In the genomic region with DNA sequence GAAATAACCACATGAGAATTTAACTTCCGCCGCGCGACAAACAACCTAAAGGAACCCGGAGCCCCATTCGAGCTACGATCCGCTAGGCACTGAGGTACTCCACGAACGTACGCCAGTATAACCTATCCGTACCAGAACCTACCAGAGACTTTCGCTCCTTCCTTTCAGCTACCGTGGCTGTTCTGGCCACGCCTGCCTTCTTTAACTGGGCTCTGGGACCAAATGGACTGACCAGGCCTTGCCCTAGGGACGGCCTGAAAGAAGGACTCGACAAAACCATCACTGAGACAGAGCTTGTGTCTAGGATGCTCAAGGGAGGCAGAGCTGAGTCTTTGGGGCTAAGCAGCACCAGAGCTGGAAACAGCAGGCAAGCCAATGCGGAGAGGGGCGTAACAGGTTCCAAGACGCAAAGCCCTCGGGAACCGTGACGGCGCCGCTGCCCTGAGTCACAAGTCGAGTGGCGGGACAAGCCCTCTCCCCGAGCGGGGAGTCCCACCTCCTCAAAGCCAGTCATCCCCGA, we compare ENCODE assay signal across 8 mouse cellular contexts. TPM values are rescaled to one million over a fixed set of nuclear protein-coding genes. Genes with fewer than 3 reads are reported as not detected.
A peak's percentile ranks its signal among the peaks of the same experiment; 100 is the strongest.
DNase-seq lines count a peak whose midpoint lies in the region; ATAC-seq and TF ChIP-seq lines count a peak whose summit lies in the region.

No protein-coding gene starts in this region.

- peak overlapping the region; percentile 75 for H3K4me2 ChIP-seq in kidney, embryonic 16.5 days (replicated peaks; ENCODE audit: low read depth, low read length)
- peak overlapping the region; percentile 90 for H3K4me2 ChIP-seq in limb, embryonic 13.5 days (replicated peaks)
- peak overlapping the region; percentile 86 for H3K4me2 ChIP-seq in neural tube, embryonic 12.5 days (replicated peaks)

- no peaks in the 10 kb centered on the region; the same call in 1 of the 2 replicates for H3K79me2 ChIP-seq in MEL (ENCODE audit: control insufficient read depth, insufficient read depth, low read length, poor library complexity)

- peak overlapping the region; percentile 74 for H3K9ac ChIP-seq in kidney, embryonic 16.5 days (replicated peaks; ENCODE audit: low read length)
- H3K9ac ChIP-seq in MEL (ENCODE audit: control insufficient read depth, low read depth, low read length, poor library complexity, severe bottlenecking) = peak overlapping the region; percentile 82
- H3K9ac ChIP-seq in limb, embryonic 13.5 days = peak overlapping the region; percentile 79
- peak overlapping the region; percentile 65 for H3K9ac ChIP-seq in neural tube, embryonic 12.5 days

- no peak for DNase-seq in kidney, adult 18-20 months
- DNase-seq in MEL (ENCODE audit: low read depth, low spot score) = peak; percentile 76
- DNase-seq in ovary, adult 18-20 months (ENCODE audit: low spot score) = no peak
- no peak for DNase-seq in urinary bladder, postnatal 4 days (ENCODE audit: low spot score in 2 of 2)

- WGBS in kidney, embryonic 16.5 days = under 1% methylated on average over 30 of the region's 30 CpGs
- WGBS in limb, embryonic 13.5 days = under 1% methylated on average over 30 of the region's 30 CpGs
- under 1% methylated on average over 30 of the region's 30 CpGs for WGBS in neural tube, embryonic 12.5 days

- H3K4me3 ChIP-seq in kidney, embryonic 16.5 days (ENCODE audit: low read length) = peak overlapping the region; percentile 74
- H3K4me3 ChIP-seq in MEL (ENCODE audit: control insufficient read depth in 1 of 2, insufficient read depth in 1 of 2, low read depth in 2 of 2, low read length in 2 of 2) = peak overlapping the region; percentile 58 to 94
- peak overlapping the region; percentile 67 for H3K4me3 ChIP-seq in erythroblast, embryonic 14.5 days (replicated peaks)
- H3K4me3 ChIP-seq in limb, embryonic 13.5 days = peak overlapping the region; percentile 69
- peak overlapping the region; percentile 66 for H3K4me3 ChIP-seq in neural tube, embryonic 12.5 days

- H3K27me3 ChIP-seq in kidney, embryonic 16.5 days (ENCODE audit: insufficient read depth, low read length) = 0 out of 2 replicates have a peak, but pooled peaks cover 10% of the 10 kb centered on the region
- H3K27me3 ChIP-seq in MEL (ENCODE audit: control insufficient read depth in 1 of 2, insufficient read depth in 2 of 2, low read length in 2 of 2) = no peaks in the 10 kb centered on the region
- H3K27me3 ChIP-seq in erythroblast, embryonic 14.5 days (ENCODE audit: control insufficient read depth) = peaks cover 43% of the 10 kb centered on the region
- peaks cover 13% of the 10 kb centered on the region for H3K27me3 ChIP-seq in limb, embryonic 13.5 days
- H3K27me3 ChIP-seq in neural tube, embryonic 12.5 days (replicated peaks) = peaks cover 35% of the 10 kb centered on the region

- peak; percentile 37; the same call in 1 of the 2 replicates for ATAC-seq in kidney, embryonic 16.5 days (ENCODE audit: low FRiP score, low TSS enrichment)
- peak; percentile 37; the same call in 1 of the 2 replicates for ATAC-seq in limb, embryonic 13.5 days (ENCODE audit: low FRiP score, low read depth)
- peak; percentile 41 for ATAC-seq in neural tube, embryonic 12.5 days (ENCODE audit: low FRiP score, low read depth)

- no peak for TF ChIP-seq RAD21 in MEL (IDR thresholded peaks at IDR 0.05; ENCODE audit: low read depth, low read length)

- 0 out of 4 replicates have a peak, but pooled peaks of 1 of the 2 experiments have one; percentile 10 for TF ChIP-seq POLR2A in MEL (IDR thresholded peaks at IDR 0.05; ENCODE audit: control insufficient read depth in 1 of 2, insufficient read depth in 1 of 2, low read depth in 1 of 2, low read length in 2 of 2, poor library complexity in 1 of 2)

- no peak for TF ChIP-seq EP300 in MEL (IDR thresholded peaks at IDR 0.05; ENCODE audit: low read depth in 1 of 2, low read length in 2 of 2)

- H3K36me3 ChIP-seq in kidney, embryonic 16.5 days (ENCODE audit: insufficient read depth, low read length) = no peaks in the 10 kb centered on the region
- H3K36me3 ChIP-seq in MEL (ENCODE audit: control insufficient read depth in 1 of 2, insufficient read depth in 2 of 2, low read length in 2 of 2) = no peaks in the 10 kb centered on the region; a peak in 2 of 4 replicates
- no peaks in the 10 kb centered on the region for H3K36me3 ChIP-seq in erythroblast, embryonic 14.5 days (ENCODE audit: control insufficient read depth)
- no peaks in the 10 kb centered on the region for H3K36me3 ChIP-seq in limb, embryonic 13.5 days
- no peaks in the 10 kb centered on the region for H3K36me3 ChIP-seq in neural tube, embryonic 12.5 days

- no peaks in the 10 kb centered on the region for H3K9me3 ChIP-seq in kidney, embryonic 16.5 days (ENCODE audit: low read length)
- H3K9me3 ChIP-seq in MEL (replicated peaks; ENCODE audit: insufficient read depth, low read length) = no peaks in the 10 kb centered on the region
- no peaks in the 10 kb centered on the region for H3K9me3 ChIP-seq in erythroblast, embryonic 14.5 days (ENCODE audit: control insufficient read depth, low read length)
- H3K9me3 ChIP-seq in limb, embryonic 13.5 days = no peaks in the 10 kb centered on the region
- H3K9me3 ChIP-seq in neural tube, embryonic 12.5 days = no peaks in the 10 kb centered on the region

- H3K4me1 ChIP-seq in kidney, embryonic 16.5 days (ENCODE audit: insufficient read depth, low read length) = peaks cover 21% of the 10 kb centered on the region
- peaks cover 0 to 11% of the 10 kb centered on the region in 2 experiments; a peak in 1 of 4 replicates for H3K4me1 ChIP-seq in MEL (ENCODE audit: control insufficient read depth in 1 of 2, insufficient read depth in 2 of 2, low read length in 2 of 2)
- peaks cover 24% of the 10 kb centered on the region for H3K4me1 ChIP-seq in erythroblast, embryonic 14.5 days (ENCODE audit: control insufficient read depth)
- peaks cover 34% of the 10 kb centered on the region for H3K4me1 ChIP-seq in limb, embryonic 13.5 days
- peaks cover 23% of the 10 kb centered on the region for H3K4me1 ChIP-seq in neural tube, embryonic 12.5 days

- peak overlapping the region; percentile 71; the same call in 1 of the 2 replicates for H3K27ac ChIP-seq in kidney, embryonic 16.5 days (ENCODE audit: low read length)
- 0 out of 2 replicates have a peak overlapping the region, but pooled peaks have one; percentile 1 for H3K27ac ChIP-seq in MEL (ENCODE audit: control insufficient read depth, low read depth, low read length)
- H3K27ac ChIP-seq in limb, embryonic 13.5 days = peak overlapping the region; percentile 44
- H3K27ac ChIP-seq in neural tube, embryonic 12.5 days = no peak overlapping the region

- TF ChIP-seq CTCF in MEL (IDR thresholded peaks at IDR 0.05 in 2 of 3, conservative IDR thresholded peaks at IDR 0.05 in 1 of 3; ENCODE audit: control insufficient read depth in 1 of 3, insufficient read depth in 1 of 3, low read depth in 2 of 3, low read length in 3 of 3, poor library complexity in 1 of 3, severe bottlenecking in 1 of 3) = no peak

TF ChIP-seq in MEL, 35 proteins besides CTCF, POLR2A, EP300 and RAD21:
- TF ChIP-seq CHD1 (IDR thresholded peaks at IDR 0.05; ENCODE audit: low read depth, low read length) (no peak), CHD2 (IDR thresholded peaks at IDR 0.05; ENCODE audit: low read length) (no peak), MEF2A (IDR thresholded peaks at IDR 0.05; ENCODE audit: extremely low read depth, insufficient replicate concordance, low read depth, low read length, poor library complexity, severe bottlenecking) (no peak), ZC3H11A (IDR thresholded peaks at IDR 0.05; ENCODE audit: low read depth, low read length) (no peak), ETS1 (IDR thresholded peaks at IDR 0.05; ENCODE audit: low read depth, low read length) (no peak), ZKSCAN1 (IDR thresholded peaks at IDR 0.05; ENCODE audit: low read depth, low read length) (no peak)

RNA-seq across cellular contexts. Expression of a gene that starts 0.6 kb away (rescaled TPM):
- 23.7 TPM in 2 replicates for polyA plus RNA-seq in kidney, embryonic 16.5 days (2015; fragmentation: Nextera tagmentation; extraction: Ambion mirVana)
- 7.1 and 7.9 TPM in 2 replicates for total RNA-seq in MEL (2012; rRNA removed)
- 1 to 10 TPM in 1 of 2 experiments, not detected in 1; 8.8 TPM for polyA plus RNA-seq in MEL (2012; ENCODE audit: insufficient read depth in 1 of 2, insufficient read length in 2 of 2, low read depth in 1 of 2, low replicate concordance in 2 of 2, missing spikeins in 1 of 2)
- 0.11 and 0.17 TPM in 2 replicates for polyA plus RNA-seq in erythroblast, embryonic 14.5 days (2012)
- 21.4 and 24.5 TPM in 2 replicates for polyA plus RNA-seq in limb, embryonic 13.5 days (2015; fragmentation: Nextera tagmentation; extraction: Ambion mirVana)
- polyA plus RNA-seq in neural tube, embryonic 12.5 days (2016; fragmentation: Nextera tagmentation; extraction: Ambion mirVana) = 16.8 and 17.8 TPM in 2 replicates

RNA-seq across cellular contexts. Expression of a gene that starts 15.5 kb away (rescaled TPM):
- 57.7 and 66.8 TPM in 2 replicates for polyA plus RNA-seq in kidney, embryonic 16.5 days (2015; fragmentation: Nextera tagmentation; extraction: Ambion mirVana)
- 6.6 and 9.3 TPM in 2 replicates for total RNA-seq in MEL (2012; rRNA removed)
- polyA plus RNA-seq in MEL (2012; ENCODE audit: insufficient read depth in 1 of 2, insufficient read length in 2 of 2, low read depth in 1 of 2, low replicate concordance in 2 of 2, missing spikeins in 1 of 2) = 10 to 100 TPM in 1 of 2 experiments, not detected in 1; 17.9 TPM
- polyA plus RNA-seq in erythroblast, embryonic 14.5 days (2012) = 63.0 and 74.9 TPM in 2 replicates
- 19.9 and 22.3 TPM in 2 replicates for polyA plus RNA-seq in limb, embryonic 13.5 days (2015; fragmentation: Nextera tagmentation; extraction: Ambion mirVana)
- polyA plus RNA-seq in neural tube, embryonic 12.5 days (2016; fragmentation: Nextera tagmentation; extraction: Ambion mirVana) = 8.2 and 12.1 TPM in 2 replicates

RNA-seq across cellular contexts. Expression of a gene that starts 46.4 kb away (rescaled TPM):
- polyA plus RNA-seq in kidney, embryonic 16.5 days (2015; fragmentation: Nextera tagmentation; extraction: Ambion mirVana) = 106 and 112 TPM in 2 replicates
- 13.6 and 14.6 TPM in 2 replicates for total RNA-seq in MEL (2012; rRNA removed)
- 10 to 100 TPM in 1 of 2 experiments, not detected in 1; 27.1 TPM for polyA plus RNA-seq in MEL (2012; ENCODE audit: insufficient read depth in 1 of 2, insufficient read length in 2 of 2, low read depth in 1 of 2, low replicate concordance in 2 of 2, missing spikeins in 1 of 2)
- 0.68 and 1.1 TPM in 2 replicates for polyA plus RNA-seq in erythroblast, embryonic 14.5 days (2012)
- polyA plus RNA-seq in limb, embryonic 13.5 days (2015; fragmentation: Nextera tagmentation; extraction: Ambion mirVana) = 41.5 and 45.6 TPM in 2 replicates
- polyA plus RNA-seq in neural tube, embryonic 12.5 days (2016; fragmentation: Nextera tagmentation; extraction: Ambion mirVana) = 8.9 and 13.7 TPM in 2 replicates
